Mouse (Mus musculus) liver, embryonic 14.5 days (tissue): ENCODE measurements at regions not wholly inside any gene's neighbourhood (a gene's known extent, or its start where the extent isn't known, plus 50 kb on each side); places are given as distances from the start of the nearest gene placed in this dataset.

Experiments
- ATAC-seq: fragments of 200-750 bp; cut with Nextera tagmentation; 2 replicates; pipeline ENCODE4 v1.8.0; 2017; ENCODE audit warnings: moderate number of reproducible peaks, mild to moderate bottlenecking, moderate library complexity; ENCODE audit not compliant: insufficient read depth
- DNase-seq, 3 experiments: peaks; one replicate each; pipeline ENCODE4 v3.0.0-alpha.2; 2012 to 2013; ENCODE audit warnings: low read depth in 3 of 3, low spot score in 3 of 3
- H3K27ac ChIP-seq: fragments of 300-500 bp; sonication (generic); 2 replicates; pipeline ENCODE4 v1.5.1; 2014; ENCODE audit warnings: moderate library complexity, mild to moderate bottlenecking, control low read depth, inconsistent platforms
- H3K27me3 ChIP-seq: fragments of 300-500 bp; sonication (generic); 2 replicates; pipeline ENCODE4 v1.6.1; 2014; ENCODE audit warnings: mild to moderate bottlenecking, low read length, moderate library complexity; ENCODE audit not compliant: control insufficient read depth, insufficient read depth
- H3K36me3 ChIP-seq: fragments of 300-500 bp; sonication (generic); replicated peaks from 2 replicates; pipeline ENCODE4 v1.6.1; 2014; ENCODE audit warnings: low read depth; ENCODE audit not compliant: control insufficient read depth, insufficient read depth
- H3K4me1 ChIP-seq, 2 experiments: fragments of 200-500 bp in 1 of 2; fragments of 300-500 bp in 1 of 2; sonication (generic) in 1 of 2; replicated peaks; 2 replicates each; pipeline ENCODE4 v1.6.1; 2012 to 2014; ENCODE audit warnings: antibody characterized with exemption in 1 of 2, inconsistent platforms in 1 of 2, low read length in 1 of 2; ENCODE audit not compliant: control insufficient read depth in 2 of 2, insufficient read depth in 2 of 2
- H3K4me2 ChIP-seq: fragments of 300-500 bp; sonication (generic); 2 replicates; pipeline ENCODE4 v1.6.1; 2014; ENCODE audit warnings: low read depth, mild to moderate bottlenecking, control low read depth, moderate library complexity
- H3K4me3 ChIP-seq, 2 experiments: fragments of 200-500 bp in 1 of 2; fragments of 300-500 bp in 1 of 2; sonication (generic) in 1 of 2; 2 replicates each; pipeline ENCODE4 v1.5.1; 2012 to 2014; ENCODE audit warnings: low read depth in 2 of 2, low read length in 2 of 2, mild to moderate bottlenecking in 2 of 2, control low read depth in 1 of 2, inconsistent platforms in 1 of 2, moderate library complexity in 1 of 2; ENCODE audit not compliant: insufficient read depth in 1 of 2
- H3K9ac ChIP-seq: fragments of 300-500 bp; sonication (generic); replicated peaks from 2 replicates; pipeline ENCODE4 v1.6.1; 2014; ENCODE audit warnings: mild to moderate bottlenecking, control low read depth, moderate library complexity
- H3K9me3 ChIP-seq: fragments of 300-500 bp; sonication (generic); 2 replicates; pipeline ENCODE4 v1.6.1; 2016; ENCODE audit warnings: low read length, mixed read lengths; ENCODE audit not compliant: control insufficient read depth
- CTCF ChIP-seq: IDR thresholded peaks from 2 replicates; pipeline ENCODE4 v1.5.1; 2016; ENCODE audit warnings: antibody characterized with exemption, low read depth, control low read depth
- EP300 ChIP-seq: IDR thresholded peaks from 2 replicates; pipeline ENCODE4 v1.6.1; 2016; ENCODE audit warnings: antibody characterized with exemption, low read depth
- WGBS: fragments of 180-500 bp; shearing (Covaris S2); extraction: QIAGEN DNeasy Blood & Tissue Kit; methylation state at CpG from one replicate; pipeline ENCODE4 v1.1.7; 2014; ENCODE audit not compliant: insufficient replicate concordance; 5-methylcytosine and 5-hydroxymethylcytosine counted together

- WGBS, result 62% methylated on average over 3 of the region's 3 CpGs
- Histone ChIP-seq H3K27me3 (no peaks in the 10 kb centered on the region), H3K27ac (no peak overlapping the region), H3K4me1 (no peaks in the 10 kb centered on the region), H3K9ac (no peak overlapping the region), H3K36me3 (no peaks in the 10 kb centered on the region), H3K4me2 (no peak overlapping the region), H3K4me3 (no peak overlapping the region), H3K9me3 (no peaks in the 10 kb centered on the region)
- TF ChIP-seq EP300 (no peak), CTCF (no peak)
- ATAC-seq, result no peak
- no peak for DNase-seq
Observed at GRCm38 (mm10) chr8:109384881-109385280, 108.9 kb upstream of the Pmfbp1 start.

- WGBS, result 44% methylated on average over 6 of the region's 6 CpGs
- no peak for TF ChIP-seq CTCF
- TF ChIP-seq EP300, result no peak
- Histone ChIP-seq H3K9ac (no peak overlapping the region), H3K9me3 (no peaks in the 10 kb centered on the region), H3K36me3 (no peaks in the 10 kb centered on the region), H3K4me2 (no peak overlapping the region), H3K4me3 (no peak overlapping the region), H3K4me1 (no peaks in the 10 kb centered on the region), H3K27ac (no peak overlapping the region), H3K27me3 (no peaks in the 10 kb centered on the region)
- ATAC-seq (no peak), DNase-seq (no peak)
Observed at GRCm38 (mm10) chr8:109395133-109395855, 98.5 kb upstream of the Pmfbp1 start.

GRCm38 (mm10) chr8:109399616-109400015, 94.2 kb upstream of the Pmfbp1 start:
- 57% methylated on average over 11 of the region's 11 CpGs for WGBS

GRCm38 (mm10) chr8:109400192-109400591, 93.6 kb upstream of the Pmfbp1 start:
- Histone ChIP-seq H3K27me3 (no peaks in the 10 kb centered on the region), H3K9ac (no peak overlapping the region), H3K4me3 (no peak overlapping the region), H3K4me1 (no peaks in the 10 kb centered on the region), H3K4me2 (no peak overlapping the region), H3K36me3 (no peaks in the 10 kb centered on the region), H3K9me3 (no peaks in the 10 kb centered on the region), H3K27ac (no peak overlapping the region)
- no peak for ATAC-seq
- 66% methylated on average over 5 of the region's 5 CpGs for WGBS
- TF ChIP-seq EP300 (no peak), CTCF (no peak)
- DNase-seq, result no peak

More at GRCm38 (mm10) chr8:109399616-109400015, 94.2 kb upstream of the Pmfbp1 start:
- Histone ChIP-seq H3K27me3 (no peaks in the 10 kb centered on the region), H3K4me2 (no peak overlapping the region), H3K27ac (no peak overlapping the region), H3K9me3 (no peaks in the 10 kb centered on the region), H3K4me1 (no peaks in the 10 kb centered on the region), H3K9ac (no peak overlapping the region), H3K36me3 (no peaks in the 10 kb centered on the region), H3K4me3 (no peak overlapping the region)
- TF ChIP-seq EP300, result no peak
- TF ChIP-seq CTCF, result no peak
- ATAC-seq (no peak), DNase-seq (no peak)

- no peak overlapping the region for H3K9ac ChIP-seq
- ATAC-seq, result no peak
- no peak overlapping the region for H3K27ac ChIP-seq
- TF ChIP-seq CTCF (0 out of 2 replicates have a peak, but pooled peaks have one; percentile 4), EP300 (no peak)
- no peak overlapping the region for H3K4me3 ChIP-seq
- H3K36me3 ChIP-seq, result no peaks in the 10 kb centered on the region
- H3K9me3 ChIP-seq, result no peaks in the 10 kb centered on the region
- no peak for DNase-seq
- WGBS, result 45% methylated on average over 5 of the region's 5 CpGs
- no peak overlapping the region for H3K4me2 ChIP-seq
- H3K4me1 ChIP-seq, result no peaks in the 10 kb centered on the region
- H3K27me3 ChIP-seq, result no peaks in the 10 kb centered on the region
Observed at GRCm38 (mm10) chr8:109407913-109408312, 85.9 kb upstream of the Pmfbp1 start.
